Mouse (Mus musculus): ENCODE data around the gene Cxcr2.

- no peak for TF ChIP-seq POLR2A (IDR thresholded peaks at IDR 0.05; ENCODE audit: borderline replicate concordance, low read depth, low read length)
- no peak for TF ChIP-seq CTCF (IDR thresholded peaks at IDR 0.05; ENCODE audit: low read depth, low read length)
Measured at GRCm38 (mm10) chr1:74208941-74209340, 55.2 kb downstream of the Cxcr2 start.
